Mouse (Mus musculus) left cerebral cortex, postnatal 4 days (tissue): Measurements from ENCODE around the gene Mcoln2. TPM values are rescaled to one million over a fixed set of nuclear protein-coding genes. Genes with fewer than 3 reads are reported as not detected.

ENCODE experiments used
- DNase-seq: peaks from one replicate; pipeline ENCODE4 v3.0.0-alpha.2; 2022
- intact Hi-C: fragments of 180-260 bp; cut with DNase I; formaldehyde crosslinking; loops from one replicate; pipeline ENCODE4 v1.15.1; 2025
- total RNA-seq, 2 experiments: library from RNA; stranded (reverse); gene quantifications; 2 replicates each; pipeline ENCODE4 v1.2.3; 2021

Gene Mcoln2
- total RNA-seq, 2 experiments from 2014 or later = not detected

GRCm38 (mm10) chr3:146142523-146142922, 7.1 kb upstream of the Mcoln2 start:
- DNase-seq = no peak
- intact Hi-C loops = no loop called here

- intact Hi-C loops = no loop called here
- no peak for DNase-seq
Measured at GRCm38 (mm10) chr3:146145501-146145900, 4.1 kb upstream of the Mcoln2 start.

- no peak for DNase-seq
- intact Hi-C loops = no loop called here
Measured at GRCm38 (mm10) chr3:146146131-146146530, 3.5 kb upstream of the Mcoln2 start.

- no peak for DNase-seq
- intact Hi-C loops = no loop called here
Measured at GRCm38 (mm10) chr3:146150058-146150400, 396 bp downstream of the Mcoln2 start.

- no peak for DNase-seq
- intact Hi-C loops = no loop called here
Measured at GRCm38 (mm10) chr3:146150560-146150959, 927 bp downstream of the Mcoln2 start.

- intact Hi-C loops = no loop called here
- no peak for DNase-seq
Measured at GRCm38 (mm10) chr3:146151328-146151727, 1.7 kb downstream of the Mcoln2 start.

GRCm38 (mm10) chr3:146151755-146152154, 2.1 kb downstream of the Mcoln2 start:
- intact Hi-C loops = no loop called here
- no peak for DNase-seq

- DNase-seq = no peak
- intact Hi-C loops = no loop called here
Measured at GRCm38 (mm10) chr3:146152348-146152747, 2.7 kb downstream of the Mcoln2 start.

- intact Hi-C loops = no loop called here
- DNase-seq = no peak
Measured at GRCm38 (mm10) chr3:146152913-146153312, 3.3 kb downstream of the Mcoln2 start.

- no peak for DNase-seq
- intact Hi-C loops = no loop called here
Measured at GRCm38 (mm10) chr3:146153862-146154611, 4.4 kb downstream of the Mcoln2 start.

GRCm38 (mm10) chr3:146155628-146156576, 6.3 kb downstream of the Mcoln2 start:
- no peak for DNase-seq
- intact Hi-C loops = no loop called here

GRCm38 (mm10) chr3:146156811-146157210, 7.2 kb downstream of the Mcoln2 start:
- no peak for DNase-seq
- intact Hi-C loops = no loop called here

- intact Hi-C loops = no loop called here
- DNase-seq = no peak
Measured at GRCm38 (mm10) chr3:146158039-146158438, 8.4 kb downstream of the Mcoln2 start.

GRCm38 (mm10) chr3:146159360-146159759, 9.7 kb downstream of the Mcoln2 start:
- DNase-seq = no peak
- intact Hi-C loops = no loop called here

GRCm38 (mm10) chr3:146162197-146162596, 12.6 kb downstream of the Mcoln2 start:
- no peak for DNase-seq
- intact Hi-C loops = no loop called here

GRCm38 (mm10) chr3:146169356-146169755, 19.7 kb downstream of the Mcoln2 start:
- no peak for DNase-seq
- intact Hi-C loops = no loop called here

GRCm38 (mm10) chr3:146173030-146173429, 23.4 kb downstream of the Mcoln2 start:
- DNase-seq = no peak
- intact Hi-C loops = no loop called here

GRCm38 (mm10) chr3:146174215-146174614, 24.6 kb downstream of the Mcoln2 start:
- intact Hi-C loops = no loop called here
- no peak for DNase-seq

GRCm38 (mm10) chr3:146177295-146177694, 27.7 kb downstream of the Mcoln2 start:
- intact Hi-C loops = loop anchor here (5.0 kb wide), 1 partner anchor 225 kb away; no protein-coding TSS in a partner anchor
- DNase-seq = no peak

GRCm38 (mm10) chr3:146177748-146178582, 28.3 kb downstream of the Mcoln2 start:
- intact Hi-C loops = loop anchor here (1.0 to 5.0 kb wide), 2 partner anchors 120 to 226 kb away; no protein-coding TSS in a partner anchor
- peak; percentile 91 for DNase-seq

- no peak for DNase-seq
- intact Hi-C loops = loop anchor here (10.0 kb wide), 2 partner anchors 324 to 584 kb away; no protein-coding TSS in a partner anchor
Measured at GRCm38 (mm10) chr3:146180341-146180740, 30.7 kb downstream of the Mcoln2 start.
